Mouse (Mus musculus): Measurements from ENCODE around the gene Mfsd4b1. TPM values are rescaled to one million over a fixed set of nuclear protein-coding genes. Genes with fewer than 3 reads are reported as not detected.
A peak's percentile ranks its signal among the peaks of the same experiment; 100 is the strongest.
"Not testable (repeated sequence)": the region's sequence is repeated elsewhere in the genome, so short reads cannot be mapped to it uniquely, and the experiment has no call there.

The Mfsd4b1 gene
- polyA plus RNA-seq, 1 experiment from 2014 or later, result 1.1 TPM

- Histone ChIP-seq H3K4me2 (replicated peaks) (no peak overlapping the region), H3K27me3 (ENCODE audit: control insufficient read depth, insufficient read depth, low read length) (0 out of 2 replicates have a peak, but pooled peaks cover 7% of the 10 kb centered on the region), H3K4me1 (replicated peaks; ENCODE audit: control insufficient read depth, insufficient read depth, low read length) (peaks cover 2% of the 10 kb centered on the region; the same call in 1 of the 2 replicates), H3K27ac (no peak overlapping the region), H3K36me3 (replicated peaks; ENCODE audit: control insufficient read depth, insufficient read depth) (no peaks in the 10 kb centered on the region), H3K4me3 (replicated peaks; ENCODE audit: low read length) (no peak overlapping the region), H3K9me3 (ENCODE audit: control insufficient read depth, low read length) (no peaks in the 10 kb centered on the region), H3K9ac (no peak overlapping the region)
- ATAC-seq (ENCODE audit: low FRiP score), result no peak
- DNase-seq (ENCODE audit: low spot score), result no peak
- 68% methylated on average over 2 of the region's 2 CpGs for WGBS
Observed at GRCm38 (mm10) chr10:40020401-40020800, 4.7 kb downstream of the Mfsd4b1 start.

GRCm38 (mm10) chr10:40019492-40019891 lies 5.6 kb downstream of the Mfsd4b1 start:
- 0 out of 2 replicates have a peak, but pooled peaks cover 7% of the 10 kb centered on the region for H3K27me3 ChIP-seq (ENCODE audit: control insufficient read depth, insufficient read depth, low read length)
- H3K9me3 ChIP-seq (ENCODE audit: control insufficient read depth, low read length), result no peaks in the 10 kb centered on the region
- no peak overlapping the region for H3K4me2 ChIP-seq (replicated peaks)
- H3K4me3 ChIP-seq (replicated peaks; ENCODE audit: low read length), result no peak overlapping the region
- ATAC-seq (ENCODE audit: low FRiP score), result no peak
- no peak overlapping the region for H3K27ac ChIP-seq
- H3K36me3 ChIP-seq (replicated peaks; ENCODE audit: control insufficient read depth, insufficient read depth), result no peaks in the 10 kb centered on the region
- DNase-seq (ENCODE audit: low spot score), result no peak
- 69% methylated on average over 3 of the region's 3 CpGs for WGBS
- no peaks in the 10 kb centered on the region for H3K4me1 ChIP-seq (replicated peaks; ENCODE audit: control insufficient read depth, insufficient read depth, low read length)
- no peak overlapping the region for H3K9ac ChIP-seq

GRCm38 (mm10) chr10:40018261-40018860 lies 6.7 kb downstream of the Mfsd4b1 start:
- H3K9ac ChIP-seq, result no peak overlapping the region
- ATAC-seq (ENCODE audit: low FRiP score), result no peak
- H3K4me1 ChIP-seq (replicated peaks; ENCODE audit: control insufficient read depth, insufficient read depth, low read length), result no peaks in the 10 kb centered on the region
- no peaks in the 10 kb centered on the region for H3K9me3 ChIP-seq (ENCODE audit: control insufficient read depth, low read length)
- no peak for DNase-seq (ENCODE audit: low spot score)
- no peaks in the 10 kb centered on the region for H3K36me3 ChIP-seq (replicated peaks; ENCODE audit: control insufficient read depth, insufficient read depth)
- no peak overlapping the region for H3K4me3 ChIP-seq (replicated peaks; ENCODE audit: low read length)
- no peak overlapping the region for H3K4me2 ChIP-seq (replicated peaks)
- H3K27ac ChIP-seq, result no peak overlapping the region
- 85% methylated on average over 5 of the region's 5 CpGs for WGBS
- 0 out of 2 replicates have a peak, but pooled peaks cover 6% of the 10 kb centered on the region for H3K27me3 ChIP-seq (ENCODE audit: control insufficient read depth, insufficient read depth, low read length)

DNA sequence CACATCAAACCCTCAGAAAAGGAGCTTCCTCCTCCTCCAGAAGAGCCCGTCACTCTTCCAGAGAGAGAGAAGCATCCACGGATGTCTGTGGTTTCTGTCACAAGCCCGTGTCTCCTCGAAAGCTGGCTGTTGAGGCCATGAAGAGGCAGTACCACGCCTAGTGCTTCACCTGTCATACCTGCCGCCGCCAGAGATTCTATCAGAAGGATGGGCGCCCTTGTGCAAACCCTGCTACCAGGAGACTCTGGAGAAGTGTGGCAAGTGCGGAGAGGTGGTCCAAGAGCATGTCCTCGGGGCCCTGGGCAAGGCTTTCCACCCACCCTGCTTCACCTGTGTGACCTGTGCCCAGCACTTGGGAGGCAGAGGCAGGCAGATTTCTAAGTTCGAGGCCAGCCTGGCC lies 15.5 kb downstream of the Mfsd4b1 start:
- H3K27ac ChIP-seq, result no peak overlapping the region
- no peak overlapping the region for H3K4me3 ChIP-seq (replicated peaks; ENCODE audit: low read length)
- no peak for ATAC-seq (ENCODE audit: low FRiP score)
- WGBS, result 90% methylated on average over 11 of the region's 11 CpGs
- no peak overlapping the region for H3K9ac ChIP-seq
- H3K27me3 ChIP-seq (ENCODE audit: control insufficient read depth, insufficient read depth, low read length), result no peaks in the 10 kb centered on the region
- H3K36me3 ChIP-seq (replicated peaks; ENCODE audit: control insufficient read depth, insufficient read depth), result no peaks in the 10 kb centered on the region
- H3K4me1 ChIP-seq (replicated peaks; ENCODE audit: control insufficient read depth, insufficient read depth, low read length), result no peaks in the 10 kb centered on the region
- DNase-seq (ENCODE audit: low spot score), result no peak
- no peak overlapping the region for H3K4me2 ChIP-seq (replicated peaks)
- H3K9me3 ChIP-seq (ENCODE audit: control insufficient read depth, low read length), result no peaks in the 10 kb centered on the region

- DNase-seq (ENCODE audit: low spot score); H3K36me3 ChIP-seq (replicated peaks; ENCODE audit: control insufficient read depth, insufficient read depth); H3K4me2 ChIP-seq (replicated peaks); H3K9ac ChIP-seq; ATAC-seq (ENCODE audit: low FRiP score); H3K27me3 ChIP-seq (ENCODE audit: control insufficient read depth, insufficient read depth, low read length); H3K4me1 ChIP-seq (replicated peaks; ENCODE audit: control insufficient read depth, insufficient read depth, low read length); H3K4me3 ChIP-seq (replicated peaks; ENCODE audit: low read length); H3K27ac ChIP-seq; H3K9me3 ChIP-seq (ENCODE audit: control insufficient read depth, low read length): not testable (repeated sequence)
- 85% methylated on average over 4 of the region's 4 CpGs for WGBS
Observed at GRCm38 (mm10) chr10:40008847-40009246, 16.2 kb downstream of the Mfsd4b1 start.

DNA sequence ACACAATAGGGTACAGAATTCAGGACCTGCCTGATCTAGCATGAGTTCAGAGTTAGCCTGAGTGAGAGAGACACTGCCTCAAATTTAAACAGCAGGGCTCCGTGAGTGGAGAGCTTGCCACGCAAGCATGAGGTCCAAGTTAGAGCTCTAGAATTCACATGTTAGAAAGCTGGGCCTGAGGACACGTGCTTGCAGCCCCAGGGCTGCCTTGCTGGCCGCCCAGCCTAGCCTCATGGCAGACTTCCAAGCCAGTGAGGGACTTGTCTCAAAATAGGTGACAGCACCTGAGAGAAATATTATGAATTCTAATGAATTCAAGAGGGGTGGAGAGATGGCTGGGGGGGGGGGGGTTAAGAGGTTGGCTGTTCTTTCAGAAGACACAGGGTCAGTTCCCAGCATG lies 17.1 kb downstream of the Mfsd4b1 start:
- 88% methylated on average over 4 of the region's 4 CpGs for WGBS
- no peaks in the 10 kb centered on the region for H3K4me1 ChIP-seq (replicated peaks; ENCODE audit: control insufficient read depth, insufficient read depth, low read length)
- H3K27ac ChIP-seq, result no peak overlapping the region
- no peak overlapping the region for H3K4me2 ChIP-seq (replicated peaks)
- no peaks in the 10 kb centered on the region for H3K27me3 ChIP-seq (ENCODE audit: control insufficient read depth, insufficient read depth, low read length)
- H3K9me3 ChIP-seq (ENCODE audit: control insufficient read depth, low read length), result no peaks in the 10 kb centered on the region
- ATAC-seq (ENCODE audit: low FRiP score), result no peak
- no peak overlapping the region for H3K9ac ChIP-seq
- no peak for DNase-seq (ENCODE audit: low spot score)
- H3K36me3 ChIP-seq (replicated peaks; ENCODE audit: control insufficient read depth, insufficient read depth), result no peaks in the 10 kb centered on the region
- no peak overlapping the region for H3K4me3 ChIP-seq (replicated peaks; ENCODE audit: low read length)

- Histone ChIP-seq H3K4me3 (replicated peaks; ENCODE audit: low read length) (no peak overlapping the region), H3K27ac (no peak overlapping the region), H3K4me1 (replicated peaks; ENCODE audit: control insufficient read depth, insufficient read depth, low read length) (no peaks in the 10 kb centered on the region), H3K9ac (no peak overlapping the region), H3K27me3 (ENCODE audit: control insufficient read depth, insufficient read depth, low read length) (no peaks in the 10 kb centered on the region), H3K4me2 (replicated peaks) (no peak overlapping the region), H3K9me3 (ENCODE audit: control insufficient read depth, low read length) (no peaks in the 10 kb centered on the region), H3K36me3 (replicated peaks; ENCODE audit: control insufficient read depth, insufficient read depth) (no peaks in the 10 kb centered on the region)
- WGBS, result 23% methylated on average over 10 of the region's 10 CpGs
- ATAC-seq (ENCODE audit: low FRiP score) (peak; percentile 51; the same call in 1 of the 2 replicates), DNase-seq (ENCODE audit: low spot score) (no peak)
Observed at GRCm38 (mm10) chr10:40006963-40007362, 18.1 kb downstream of the Mfsd4b1 start.

DNA sequence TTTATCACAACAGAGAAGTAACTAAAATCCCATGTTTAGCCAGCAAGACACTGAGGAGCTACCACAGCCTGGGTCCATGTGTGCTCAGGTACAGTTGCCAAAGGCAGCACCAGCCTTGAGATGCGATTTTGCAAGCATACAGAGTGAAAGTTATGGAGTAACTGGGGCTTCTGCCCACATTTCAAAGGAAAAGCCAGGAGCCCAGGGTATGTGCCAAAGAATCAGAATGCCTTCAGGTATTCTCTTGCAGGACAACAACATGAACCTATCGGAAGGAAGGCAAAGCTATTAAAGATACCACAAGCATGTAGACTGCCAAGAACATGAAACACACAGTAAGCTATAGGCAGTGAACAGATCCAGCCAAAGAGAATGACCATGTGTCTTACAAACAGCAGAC lies 24.3 kb downstream of the Mfsd4b1 start:
- no peaks in the 10 kb centered on the region for H3K9me3 ChIP-seq (ENCODE audit: control insufficient read depth, low read length)
- 92% methylated on average over 2 of the region's 2 CpGs for WGBS
- no peaks in the 10 kb centered on the region for H3K4me1 ChIP-seq (replicated peaks; ENCODE audit: control insufficient read depth, insufficient read depth, low read length)
- no peaks in the 10 kb centered on the region for H3K27me3 ChIP-seq (ENCODE audit: control insufficient read depth, insufficient read depth, low read length)
- ATAC-seq (ENCODE audit: low FRiP score) (no peak), DNase-seq (ENCODE audit: low spot score) (no peak)
- H3K4me2 ChIP-seq (replicated peaks), result no peak overlapping the region
- H3K27ac ChIP-seq, result no peak overlapping the region
- no peak overlapping the region for H3K9ac ChIP-seq
- H3K36me3 ChIP-seq (replicated peaks; ENCODE audit: control insufficient read depth, insufficient read depth), result no peaks in the 10 kb centered on the region
- no peak overlapping the region for H3K4me3 ChIP-seq (replicated peaks; ENCODE audit: low read length)

DNA sequence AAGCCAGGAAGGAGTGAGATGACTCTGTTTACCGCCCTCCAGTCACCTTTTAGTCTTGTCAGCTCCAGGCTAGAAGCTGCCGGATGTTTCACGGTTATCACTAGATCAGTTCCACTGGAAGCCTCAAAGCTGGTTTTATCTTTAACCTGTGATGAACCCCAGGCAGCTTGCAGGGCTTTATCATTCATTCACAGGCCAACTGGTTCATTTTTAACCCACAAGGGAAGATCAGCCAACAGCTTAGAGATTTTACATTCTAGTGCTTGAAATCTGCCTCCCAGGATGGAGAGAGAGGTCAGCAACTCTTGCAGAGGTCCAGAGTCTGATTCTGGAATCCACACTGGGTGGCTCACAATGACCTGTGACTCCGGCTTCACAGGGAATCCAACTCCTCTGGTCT lies 33.9 kb downstream of the Mfsd4b1 start:
- DNase-seq (ENCODE audit: low spot score), result no peak
- Histone ChIP-seq H3K27ac (no peak overlapping the region), H3K4me2 (replicated peaks) (no peak overlapping the region), H3K4me1 (replicated peaks; ENCODE audit: control insufficient read depth, insufficient read depth, low read length) (no peaks in the 10 kb centered on the region), H3K27me3 (ENCODE audit: control insufficient read depth, insufficient read depth, low read length) (no peaks in the 10 kb centered on the region), H3K4me3 (replicated peaks; ENCODE audit: low read length) (no peak overlapping the region), H3K9me3 (ENCODE audit: control insufficient read depth, low read length) (no peaks in the 10 kb centered on the region), H3K9ac (no peak overlapping the region), H3K36me3 (replicated peaks; ENCODE audit: control insufficient read depth, insufficient read depth) (no peaks in the 10 kb centered on the region)
- 71% methylated on average over 4 of the region's 4 CpGs for WGBS
- no peak for ATAC-seq (ENCODE audit: low FRiP score)

DNA sequence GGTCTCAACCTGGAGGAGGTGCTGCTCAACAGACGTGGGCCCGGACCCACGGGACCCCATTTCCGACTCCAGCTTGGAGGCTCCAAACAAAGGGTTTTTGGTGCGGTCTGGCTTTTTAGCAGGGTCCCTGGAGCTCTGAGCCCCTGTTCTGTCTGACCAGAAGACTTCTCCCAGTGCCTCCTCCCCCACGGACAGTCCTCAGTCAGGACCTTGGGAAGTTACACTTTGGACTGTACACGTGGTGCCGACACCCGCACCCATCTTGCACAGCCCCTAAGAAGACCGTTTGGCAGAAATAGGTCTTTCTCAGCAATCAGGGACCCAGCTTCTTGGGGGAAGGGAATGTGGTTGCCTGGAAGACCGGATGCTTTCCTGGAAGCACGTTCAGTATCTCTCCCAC lies 38.6 kb downstream of the Mfsd4b1 start, which contains the start of gene Mfsd4b5:
Mfsd4b5 (minus strand) TSS at position 181 of the 400 bp plus-strand sequence.
- Histone ChIP-seq H3K4me1 (replicated peaks; ENCODE audit: control insufficient read depth, insufficient read depth, low read length) (no peaks in the 10 kb centered on the region), H3K9me3 (ENCODE audit: control insufficient read depth, low read length) (no peaks in the 10 kb centered on the region), H3K4me2 (replicated peaks) (no peak within 1 kb of the TSS), H3K36me3 (replicated peaks; ENCODE audit: control insufficient read depth, insufficient read depth) (no peaks in the 10 kb centered on the region), H3K9ac (no peak within 1 kb of the TSS), H3K27ac (no peak within 1 kb of the TSS), H3K4me3 (replicated peaks; ENCODE audit: low read length) (no peak within 1 kb of the TSS), H3K27me3 (ENCODE audit: control insufficient read depth, insufficient read depth, low read length) (no peaks in the 10 kb centered on the region)
- DNase-seq (ENCODE audit: low spot score) (no peak), ATAC-seq (ENCODE audit: low FRiP score) (no peak)
- WGBS, result 88% methylated on average over 12 of the region's 12 CpGs
